Mouse (Mus musculus): ENCODE results near the gene Tmem30b. TPM values are rescaled to one million over a fixed set of nuclear protein-coding genes. Genes with fewer than 3 reads are reported as not detected.

Tmem30b gene
- total RNA-seq, 2 experiments from 2014 or later: 0.10 TPM; not detected in 1

DNA sequence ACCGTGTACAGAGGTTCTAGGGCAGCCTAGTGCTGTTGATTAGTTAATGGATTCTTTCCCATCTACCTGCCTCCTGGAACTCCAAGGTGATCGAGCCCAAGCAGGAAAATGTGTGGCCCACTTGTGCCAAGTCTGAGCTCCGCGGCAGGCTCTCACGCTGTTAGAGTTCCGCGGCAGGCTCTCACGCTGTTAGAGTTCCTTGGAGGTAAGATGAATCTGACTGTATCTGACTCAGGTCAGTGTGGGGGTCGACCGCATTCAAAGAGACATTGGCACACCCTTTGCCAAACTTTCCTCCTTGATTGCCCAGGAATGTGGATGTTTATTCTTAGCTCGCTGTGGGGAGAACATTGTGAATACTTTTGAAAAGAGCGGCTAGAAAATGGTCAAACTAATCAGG lies 28.4 kb downstream of the Tmem30b start:
- DNase-seq (ENCODE audit: low spot score in 2 of 2): no peak

DNA sequence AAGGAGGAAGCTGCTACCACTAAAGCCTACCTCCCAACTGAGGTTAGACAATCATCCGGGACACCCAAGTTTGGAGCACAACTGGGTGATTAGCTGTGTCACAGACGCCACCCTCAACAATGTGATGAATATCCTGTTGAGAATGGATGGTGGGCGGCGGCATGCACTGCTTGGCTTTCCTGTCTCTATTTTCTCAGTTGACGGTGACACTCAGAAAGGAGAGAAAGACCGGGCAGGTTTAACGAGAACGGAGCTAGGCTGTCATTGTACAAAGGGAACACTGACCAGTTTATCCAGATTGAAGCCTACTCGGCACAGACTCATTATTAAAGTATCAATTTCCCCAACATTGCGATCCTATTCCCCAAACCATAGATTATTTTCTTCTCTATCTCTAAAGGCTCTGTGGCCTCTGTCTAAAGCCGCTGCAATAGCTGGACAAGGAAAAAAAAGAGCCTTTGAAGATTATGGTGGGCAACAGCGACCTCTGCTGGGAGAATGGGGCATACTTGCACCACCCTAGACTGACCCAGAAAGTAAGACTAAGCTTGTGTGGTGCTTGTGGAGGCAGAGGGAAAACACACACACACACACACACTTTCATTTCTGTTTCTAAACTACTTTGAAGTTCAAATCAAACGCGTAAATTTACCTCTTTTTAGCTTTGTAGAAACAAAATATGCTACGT lies 29.0 kb downstream of the Tmem30b start:
- DNase-seq (ENCODE audit: low spot score in 2 of 2): peak; percentile 46 to 85

DNA sequence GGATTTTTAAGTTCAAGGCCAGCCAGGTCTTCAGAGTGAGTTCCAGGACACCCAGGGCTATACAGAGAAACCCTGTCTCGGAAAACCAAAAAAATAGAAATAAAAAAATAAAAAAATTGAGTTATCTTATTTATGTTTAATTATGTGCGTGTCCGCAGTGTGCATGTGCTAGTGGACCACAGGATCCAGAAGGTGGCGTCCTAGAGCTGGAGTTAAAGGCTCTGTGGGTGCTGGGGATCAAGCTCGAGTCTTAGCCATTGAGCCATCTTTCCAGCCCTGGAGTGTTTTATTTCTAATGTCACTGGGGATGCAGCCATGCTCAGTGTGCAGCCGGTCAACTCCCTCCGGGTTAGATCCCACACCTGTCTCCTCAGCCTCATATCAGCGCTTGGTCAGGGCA lies 29.7 kb downstream of the Tmem30b start:
- DNase-seq (ENCODE audit: low spot score in 2 of 2): no peak

DNA sequence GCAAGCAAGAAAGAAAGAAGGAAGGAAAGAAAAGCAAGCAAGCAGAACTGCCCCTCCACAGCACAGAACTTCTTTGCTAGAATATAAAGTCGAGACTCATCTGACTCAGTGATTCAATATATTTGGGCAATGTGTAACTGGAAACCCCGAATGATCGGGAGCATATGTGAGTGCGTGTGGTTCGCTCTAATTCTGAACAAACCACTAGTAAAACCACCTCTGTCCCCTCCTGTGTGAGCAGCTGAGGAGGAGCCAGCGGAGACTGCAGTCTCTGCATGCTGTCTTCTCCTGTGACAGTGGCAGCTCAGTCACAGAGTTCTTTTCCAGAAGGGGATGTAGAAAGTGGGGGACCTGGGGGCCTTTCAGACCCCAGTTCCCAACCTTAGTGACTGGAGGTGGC lies 31.5 kb downstream of the Tmem30b start:
- no peak for DNase-seq (ENCODE audit: low spot score in 2 of 2)

DNA sequence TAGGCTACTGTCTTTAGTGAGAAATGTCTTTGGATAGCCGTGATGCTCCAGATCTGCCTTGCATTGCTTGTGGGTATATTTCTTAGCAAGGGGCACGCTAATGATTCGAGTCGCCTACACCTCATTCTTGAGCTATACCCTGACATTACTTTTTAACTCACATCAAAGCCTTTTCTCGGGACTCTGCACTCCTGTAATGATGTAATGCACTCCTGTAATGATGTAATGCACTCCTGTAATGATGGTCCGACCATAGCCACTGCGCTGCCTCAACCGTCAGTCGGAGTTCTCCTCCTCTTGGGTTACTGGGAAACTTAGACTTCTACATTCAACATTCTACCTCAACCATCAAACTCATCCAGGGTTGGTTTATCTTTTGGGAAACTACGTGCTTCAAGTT lies 32.2 kb downstream of the Tmem30b start:
- no peak for DNase-seq (ENCODE audit: low spot score in 2 of 2)

DNA sequence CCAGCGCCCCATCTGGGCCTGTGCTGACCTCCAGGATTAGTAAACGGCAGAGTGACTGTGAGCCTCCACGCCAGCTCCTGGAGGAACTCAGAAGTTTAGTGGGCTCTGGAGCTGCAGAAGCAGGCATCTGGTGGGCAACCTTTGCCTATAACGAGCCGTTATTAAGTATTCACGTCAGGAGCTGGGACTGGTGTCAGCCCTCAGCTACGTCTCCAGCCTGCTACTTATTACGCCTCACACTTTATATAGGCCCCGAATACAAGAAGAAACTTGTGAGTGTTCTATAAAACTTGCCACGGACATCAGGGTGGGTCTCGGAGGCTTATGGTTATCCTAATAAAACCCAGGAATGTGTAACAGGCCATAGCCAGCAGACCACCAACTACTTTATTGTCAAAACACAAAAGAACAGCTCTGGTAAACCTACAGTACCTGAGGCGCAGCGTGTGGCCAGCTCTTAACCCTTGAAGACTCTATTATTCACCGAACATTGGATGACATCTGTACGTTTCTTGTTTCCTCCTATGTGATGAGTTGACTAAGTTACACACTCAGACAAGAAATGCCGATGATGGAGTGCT lies 34.6 kb downstream of the Tmem30b start:
- DNase-seq (ENCODE audit: low spot score in 2 of 2): no peak

DNA sequence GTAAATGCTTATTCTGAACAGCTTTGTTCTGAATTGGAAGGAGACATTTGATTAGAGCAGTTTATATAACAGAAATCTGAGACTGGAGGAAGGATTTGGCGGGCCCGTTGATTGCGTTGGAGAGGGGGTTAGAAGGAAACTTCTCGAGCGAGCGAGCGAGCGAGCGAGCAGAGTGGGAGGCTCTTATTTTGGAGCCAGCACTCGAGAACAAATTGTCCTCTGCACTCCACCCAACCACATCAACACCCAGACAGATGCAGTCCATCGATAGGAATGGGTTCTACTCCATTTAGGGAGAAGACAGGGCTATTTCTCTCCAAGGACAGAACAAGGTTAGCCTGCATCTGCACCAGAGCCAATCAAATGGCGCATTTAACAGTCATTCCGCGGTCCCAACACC lies 39.1 kb downstream of the Tmem30b start:
- DNase-seq (ENCODE audit: low spot score in 2 of 2): peak in 1 of 2 experiments; percentile 53

DNA sequence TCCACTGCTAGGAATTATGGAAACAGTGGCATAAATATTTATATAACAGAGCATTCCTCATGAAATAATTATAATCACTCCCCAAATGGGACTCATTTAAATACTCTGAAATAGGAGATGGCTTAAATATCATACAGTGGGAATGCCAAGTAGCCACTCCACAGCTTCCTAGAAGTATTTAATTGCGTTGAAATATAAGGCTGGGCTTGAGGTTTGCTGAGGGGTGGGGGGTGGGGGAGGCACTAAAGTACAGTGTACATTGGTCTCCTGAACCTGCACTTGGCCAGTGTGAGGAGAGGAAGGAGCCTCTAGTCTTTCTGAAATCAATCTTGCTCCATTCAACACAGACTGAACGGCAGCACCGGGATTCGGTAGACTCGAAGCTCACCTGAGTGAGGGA lies 39.5 kb downstream of the Tmem30b start:
- no peak for DNase-seq (ENCODE audit: low spot score in 2 of 2)

DNA sequence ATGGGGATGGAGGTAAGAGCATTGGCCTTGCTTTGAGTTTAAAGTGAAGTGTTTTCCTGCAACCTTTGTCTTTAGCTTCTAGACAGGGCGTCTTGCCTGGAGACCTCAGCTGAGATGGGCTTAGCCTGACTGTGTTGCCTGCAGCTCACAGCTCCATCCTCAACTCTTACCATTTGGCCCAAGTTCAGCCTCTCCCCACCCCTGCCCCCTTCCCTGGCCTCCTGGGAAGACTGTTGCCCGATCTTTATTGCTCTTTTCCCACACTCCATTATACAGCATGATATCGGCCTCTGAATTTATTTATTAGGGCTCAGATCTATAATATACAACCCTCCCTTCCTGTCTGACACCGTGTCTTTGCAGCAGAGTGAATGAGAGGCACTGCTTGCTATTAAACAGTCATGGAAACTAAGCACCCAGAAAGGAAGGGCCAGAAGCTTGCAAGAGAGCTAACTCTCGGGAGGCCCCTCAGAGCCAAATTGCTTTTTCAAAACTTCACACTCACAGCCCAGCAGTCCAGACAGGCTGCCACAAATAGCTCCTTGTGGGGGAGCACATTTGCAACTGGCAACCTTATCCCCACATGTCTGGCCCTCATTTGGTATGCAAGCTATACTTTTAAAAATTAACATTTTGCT lies 45.4 kb downstream of the Tmem30b start:
- DNase-seq (ENCODE audit: low spot score in 2 of 2): no peak

DNA sequence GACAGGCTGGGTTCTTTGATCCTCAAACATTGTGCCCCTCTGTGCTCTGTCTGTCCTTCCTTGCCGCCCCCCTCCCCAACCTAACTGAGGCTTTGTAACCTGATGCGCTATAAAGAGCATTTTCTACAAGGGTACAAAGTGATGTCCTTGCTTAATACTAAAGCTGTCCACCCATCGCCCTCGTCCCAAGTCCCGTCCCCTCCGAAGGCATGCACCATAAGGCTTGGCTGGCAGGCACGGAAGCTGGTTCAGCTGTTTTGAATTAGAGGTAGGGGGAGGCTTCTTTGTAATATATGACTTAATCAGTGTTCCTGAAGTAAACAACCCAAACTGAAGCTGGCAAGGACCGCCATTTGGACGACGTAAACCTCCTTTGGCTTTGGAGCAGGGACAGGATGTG lies 51.0 kb downstream of the Tmem30b start:
- DNase-seq (ENCODE audit: low spot score in 2 of 2): no peak

DNA sequence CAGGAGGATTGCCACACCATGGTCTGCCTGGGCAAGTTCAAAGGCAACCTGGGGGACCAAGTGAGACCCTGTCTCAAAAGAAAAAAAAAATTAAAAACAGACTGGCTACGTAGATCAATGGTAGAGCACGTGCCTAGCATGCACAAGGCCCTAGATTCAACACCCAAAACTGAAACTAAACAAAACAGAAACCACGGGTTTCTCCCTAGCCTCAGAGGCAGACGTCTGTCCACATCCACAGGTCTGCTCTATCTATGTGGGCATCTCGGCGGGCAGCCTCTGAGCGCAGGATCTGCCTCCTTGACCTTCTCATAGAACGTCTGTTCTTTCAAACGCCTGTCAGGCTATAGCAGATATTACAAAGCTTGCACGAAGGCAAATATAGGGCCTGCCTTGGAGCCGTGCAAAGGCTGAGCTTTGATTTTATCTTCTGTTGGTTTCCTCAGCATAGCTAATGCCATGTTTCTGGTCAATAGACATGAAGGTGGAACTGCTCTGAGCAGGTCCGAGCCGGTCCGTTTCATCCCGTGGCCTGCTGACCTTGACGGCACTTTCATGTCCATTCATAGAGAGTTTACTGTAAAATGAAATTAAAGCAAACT lies 52.2 kb downstream of the Tmem30b start:
- DNase-seq (ENCODE audit: low spot score in 2 of 2): no peak

Other genes starting within 250 kb of the Tmem30b start
- gene Prkch, start 38.4 kb upstream of the Tmem30b start, total RNA-seq (2021): 1 to 10 TPM; 3.3 to 3.6 TPM

Measured in layer of hippocampus, adult 18-20 months (tissue).